Mouse (Mus musculus) hindlimb bud, embryonic 11.5 days (tissue): Measurements from ENCODE around the gene Slc35f3.

ENCODE experiments used
- DNase-seq: peaks from one replicate; pipeline ENCODE4 v3.0.0-alpha.2; 2012; ENCODE audit warnings: low read depth, low spot score; ENCODE audit errors: extremely low spot score

Slc35f3 gene

GRCm38 (mm10) chr8:126298296-126299093, at the start of gene Slc35f3:
Slc35f3 (plus strand) TSS chr8:126298558.
- DNase-seq = no peak

GRCm38 (mm10) chr8:126250486-126250885, 47.9 kb upstream of the Slc35f3 start:
- no peak for DNase-seq

GRCm38 (mm10) chr8:126256585-126257391, 41.6 kb upstream of the Slc35f3 start:
- DNase-seq = no peak

GRCm38 (mm10) chr8:126257392-126257681, 41.0 kb upstream of the Slc35f3 start:
- no peak for DNase-seq

- DNase-seq = no peak
Measured at GRCm38 (mm10) chr8:126258175-126258781, 40.1 kb upstream of the Slc35f3 start.

- DNase-seq = no peak
Measured at GRCm38 (mm10) chr8:126265186-126265585, 33.2 kb upstream of the Slc35f3 start.

- no peak for DNase-seq
Measured at GRCm38 (mm10) chr8:126267118-126267517, 31.2 kb upstream of the Slc35f3 start.

- no peak for DNase-seq
Measured at GRCm38 (mm10) chr8:126269733-126270132, 28.6 kb upstream of the Slc35f3 start.

- DNase-seq = no peak
Measured at GRCm38 (mm10) chr8:126272445-126272844, 25.9 kb upstream of the Slc35f3 start.

- no peak for DNase-seq
Measured at GRCm38 (mm10) chr8:126273066-126273465, 25.3 kb upstream of the Slc35f3 start.

- DNase-seq = no peak
Measured at GRCm38 (mm10) chr8:126274866-126275360, 23.4 kb upstream of the Slc35f3 start.

GRCm38 (mm10) chr8:126275886-126276285, 22.5 kb upstream of the Slc35f3 start:
- no peak for DNase-seq

- no peak for DNase-seq
Measured at GRCm38 (mm10) chr8:126291951-126292350, 6.4 kb upstream of the Slc35f3 start.

- peak; percentile 12 for DNase-seq
Measured at GRCm38 (mm10) chr8:126297284-126297845, 993 bp upstream of the Slc35f3 start.

GRCm38 (mm10) chr8:126299333-126299732, 975 bp downstream of the Slc35f3 start:
- no peak for DNase-seq

- DNase-seq = no peak
Measured at GRCm38 (mm10) chr8:126300350-126300749, 2.0 kb downstream of the Slc35f3 start.

- DNase-seq = no peak
Measured at GRCm38 (mm10) chr8:126301580-126301979, 3.2 kb downstream of the Slc35f3 start.

GRCm38 (mm10) chr8:126307164-126307563, 8.8 kb downstream of the Slc35f3 start:
- DNase-seq = no peak

- DNase-seq = no peak
Measured at GRCm38 (mm10) chr8:126309015-126309414, 10.7 kb downstream of the Slc35f3 start.

GRCm38 (mm10) chr8:126324931-126325330, 26.6 kb downstream of the Slc35f3 start:
- DNase-seq = no peak

GRCm38 (mm10) chr8:126326136-126326535, 27.8 kb downstream of the Slc35f3 start:
- no peak for DNase-seq
